Mouse (Mus musculus): ENCODE data around the gene Gchfr. TPM values are rescaled to one million over a fixed set of nuclear protein-coding genes. Genes with fewer than 3 reads are reported as not detected.

The Gchfr gene
- polyA plus RNA-seq, 1 experiment = 27.2 TPM

- WGBS = 14% methylated on average over 6 of the region's 6 CpGs
- Histone ChIP-seq H3K4me1 (ENCODE audit: control insufficient read depth, insufficient read depth, low read length) (peaks cover 7% of the 10 kb centered on the region), H3K4me3 (replicated peaks; ENCODE audit: extremely low read depth, low read depth, low read length) (peak overlapping the region; percentile 94)
- no peak for DNase-seq
- TF ChIP-seq POLR2A (IDR thresholded peaks at IDR 0.05; ENCODE audit: borderline replicate concordance, extremely low read depth, low read depth, low read length) (no peak), CTCF (IDR thresholded peaks at IDR 0.05; ENCODE audit: insufficient read depth, low read length) (no peak)
These were observed 40.4 kb downstream of the Gchfr start for GRCm38 (mm10) chr2:119207961-119208343.

- TF ChIP-seq POLR2A (IDR thresholded peaks at IDR 0.05; ENCODE audit: borderline replicate concordance, extremely low read depth, low read depth, low read length) (peak; percentile 85; the same call in 1 of the 2 replicates), CTCF (IDR thresholded peaks at IDR 0.05; ENCODE audit: insufficient read depth, low read length) (no peak)
- peaks cover 2% of the 10 kb centered on the region; the same call in 1 of the 2 replicates for H3K4me1 ChIP-seq (ENCODE audit: control insufficient read depth, insufficient read depth, low read length)
- peak; percentile 90 for DNase-seq
- under 1% methylated on average over 51 of the region's 51 CpGs for WGBS
- H3K4me3 ChIP-seq (replicated peaks; ENCODE audit: extremely low read depth, low read depth, low read length) = peak within 1 kb of the TSS; percentile 94
These were observed 41.0 kb downstream of the Gchfr start, which contains the start of the genes Zfyve19 and Dnajc17 for GRCm38 (mm10) chr2:119208344-119209175. TSS of gene Zfyve19 (plus strand) at chr2:119208617. TSS of gene Dnajc17 (minus strand) at chr2:119208795.

- under 1% methylated on average over 13 of the region's 13 CpGs for WGBS
- H3K4me1 ChIP-seq (ENCODE audit: control insufficient read depth, insufficient read depth, low read length) = 0 out of 2 replicates have a peak, but pooled peaks cover 2% of the 10 kb centered on the region
These were observed 41.6 kb downstream of the Gchfr start for GRCm38 (mm10) chr2:119209176-119209507.

More at GRCm38 (mm10) chr2:119209176-119209507, 41.6 kb downstream of the Gchfr start:
- H3K4me3 ChIP-seq (replicated peaks; ENCODE audit: extremely low read depth, low read depth, low read length) = peak overlapping the region; percentile 81
- TF ChIP-seq CTCF (IDR thresholded peaks at IDR 0.05; ENCODE audit: insufficient read depth, low read length) = no peak
- TF ChIP-seq POLR2A (IDR thresholded peaks at IDR 0.05; ENCODE audit: borderline replicate concordance, extremely low read depth, low read depth, low read length) = no peak
- no peak for DNase-seq

Other genes starting within 250 kb of the Gchfr start
- 22.3 and 28.4 TPM in 2 replicates for gene Chst14, start 241.3 kb upstream of the Gchfr start, polyA plus RNA-seq (2012; rRNA removed)
- gene Ccdc32, start 138.4 kb upstream of the Gchfr start, polyA plus RNA-seq (2012; rRNA removed) = 5.8 and 7.5 TPM in 2 replicates
- 3.2 and 3.5 TPM in 2 replicates for gene Rpusd2, start 133.0 kb upstream of the Gchfr start, polyA plus RNA-seq (2012; rRNA removed)
- 0.03 and 0.12 TPM in 2 replicates for gene Knl1, start 120.7 kb upstream of the Gchfr start, polyA plus RNA-seq (2012; rRNA removed)
- 0.76 and 1.4 TPM in 2 replicates for gene Rad51, start 55.0 kb upstream of the Gchfr start, polyA plus RNA-seq (2012; rRNA removed)
- 17.6 TPM in 2 replicates for gene Rmdn3, start 10.7 kb upstream of the Gchfr start, polyA plus RNA-seq (2012; rRNA removed)
- 0.06 and 0.76 TPM in 2 replicates for gene Gm14137, start 6.7 kb downstream of the Gchfr start, polyA plus RNA-seq (2012; rRNA removed)
- gene Zfyve19, start 40.8 kb downstream of the Gchfr start, polyA plus RNA-seq (2012; rRNA removed) = 29.8 and 36.1 TPM in 2 replicates
- 2.7 and 4.1 TPM in 2 replicates for gene Dnajc17, start 41.0 kb downstream of the Gchfr start, polyA plus RNA-seq (2012; rRNA removed)
- 1.1 and 1.9 TPM in 2 replicates for gene Ppp1r14d, start 62.1 kb downstream of the Gchfr start, polyA plus RNA-seq (2012; rRNA removed)
- gene Spint1, start 69.6 kb downstream of the Gchfr start, polyA plus RNA-seq (2012; rRNA removed) = 47.7 and 51.0 TPM in 2 replicates
- gene Rhov, start 103.5 kb downstream of the Gchfr start, polyA plus RNA-seq (2012; rRNA removed) = 1.6 and 3.0 TPM in 2 replicates
- 24.1 and 25.9 TPM in 2 replicates for gene Vps18, start 121.0 kb downstream of the Gchfr start, polyA plus RNA-seq (2012; rRNA removed)
- gene Dll4, start 158.0 kb downstream of the Gchfr start, polyA plus RNA-seq (2012; rRNA removed) = 114 TPM in 2 replicates
- 9.2 and 10.7 TPM in 2 replicates for gene Chac1, start 183.5 kb downstream of the Gchfr start, polyA plus RNA-seq (2012; rRNA removed)